In the genomic region with DNA sequence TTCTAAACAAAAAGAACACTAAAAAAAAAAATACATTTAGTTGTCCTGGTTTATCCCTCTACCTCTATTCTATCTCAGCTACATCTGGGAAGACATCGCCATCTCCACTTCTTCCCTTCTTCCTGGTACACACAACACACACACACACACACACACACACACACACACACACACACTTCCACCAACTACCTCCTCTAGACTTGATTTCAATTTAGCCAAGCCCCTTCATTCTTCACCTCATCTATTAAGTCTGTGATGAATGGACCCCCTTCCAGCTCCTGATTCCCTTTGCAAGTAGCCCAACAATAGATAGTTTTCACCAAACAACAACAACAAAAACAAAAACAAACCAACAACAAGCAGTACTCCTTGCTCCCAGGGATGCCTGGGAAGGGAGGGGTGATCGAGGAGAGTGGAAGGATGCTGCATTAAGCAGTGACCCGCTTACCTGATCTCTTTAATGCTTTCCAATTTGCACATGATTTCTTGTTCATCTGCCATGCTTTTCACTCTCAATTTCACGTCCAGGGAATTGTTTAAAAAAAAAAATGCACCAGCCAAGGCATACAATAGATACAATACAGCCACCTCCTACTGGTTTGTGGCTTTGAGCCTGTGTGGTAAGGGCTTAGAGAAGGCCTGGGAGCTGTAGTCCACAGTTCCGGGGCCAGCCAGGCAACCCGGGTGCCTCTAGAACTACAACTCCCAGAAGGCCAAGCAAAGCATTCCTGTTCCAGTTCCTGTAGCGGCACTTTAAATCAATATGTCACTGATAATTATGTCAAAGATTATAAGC, we compare ENCODE assay signal across 8 mouse cellular contexts. TPM values are rescaled to one million over a fixed set of nuclear protein-coding genes. Genes with fewer than 3 reads are reported as not detected.
DNase-seq lines count a peak whose midpoint lies in the region; ATAC-seq lines count a peak whose summit lies in the region.

A gene (minus strand): TSS at position 706 of the 796 bp plus-strand sequence.

- peak; percentile 43 for DNase-seq in gastrocnemius, postnatal 10 days
- DNase-seq in induced T-regulatory cell, adult 2 months (ENCODE audit: low read depth), result peak; percentile 71
- peak; percentile 17 to 82 for DNase-seq in left cerebral cortex, adult 8-10 months (ENCODE audit: low spot score in 2 of 2)
- DNase-seq in right cerebral cortex, postnatal 10 days (ENCODE audit: low spot score in 2 of 2), result peak; percentile 83 to 90
- DNase-seq in yolk sac, embryonic 10.5 days (ENCODE audit: low spot score), result peak; percentile 71

- ATAC-seq in activated CD4-positive, CD25-positive, alpha-beta regulatory T cell, adult 4 months, result peak; percentile 100
- peak; percentile 100 for ATAC-seq in common myeloid progenitor, adult 5-6 weeks (replicated peaks; ENCODE audit: low read depth, poor library complexity, severe bottlenecking)
- peak; percentile 100 for ATAC-seq in megakaryocyte, adult 5-6 weeks (ENCODE audit: poor library complexity, severe bottlenecking)

RNA-seq across cellular contexts. Expression of the gene that starts here (rescaled TPM):
- polyA plus RNA-seq in activated CD4-positive, CD25-positive, alpha-beta regulatory T cell, adult 4 months (2017; shearing (Covaris generic)), result 1 to 10 TPM; 3.1 to 4.0 TPM
- total RNA-seq in common myeloid progenitor, adult 5-6 weeks (2017), result 7.3 and 10.9 TPM in 2 replicates
- 1 to 10 TPM; 2.3 to 2.6 TPM for total RNA-seq in gastrocnemius, postnatal 10 days (2021)
- total RNA-seq in left cerebral cortex, adult 8-10 months (2022), result 10 to 100 TPM; 17.0 to 19.5 (median 18.5) TPM
- total RNA-seq in megakaryocyte, adult 5-6 weeks (2015), result 2.7 and 3.5 TPM in 2 replicates
- total RNA-seq in megakaryocyte, adult 5-6 weeks (2017), result 1.2 and 2.5 TPM in 2 replicates

Comparison
In these comparisons a context has a peak if more than half of its experiments do, and no peak if none do; other contexts are left out.
1. Peak in every context shown above with its lines: DNase-seq and ATAC-seq.